8 mouse cellular contexts compared by ENCODE assay signal in the genomic region with DNA sequence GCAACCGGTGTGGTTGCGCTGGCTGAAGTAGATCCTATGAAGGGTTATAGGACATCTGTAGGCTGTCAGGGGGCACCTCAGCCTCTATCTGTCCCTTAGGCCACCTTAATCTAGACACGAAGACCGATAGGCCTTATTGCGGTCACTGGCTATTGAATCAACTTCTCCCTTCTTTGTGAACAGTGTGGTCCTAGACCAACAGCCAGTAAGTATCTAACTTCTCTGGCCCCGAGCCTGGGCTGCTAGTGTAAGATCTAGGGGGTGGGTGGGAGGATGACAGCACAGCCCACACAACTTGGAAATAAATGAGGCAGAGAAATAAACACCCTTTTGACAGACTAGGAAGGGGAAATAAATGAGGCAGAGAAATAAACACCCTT. TPM values are rescaled to one million over a fixed set of nuclear protein-coding genes. Genes with fewer than 3 reads are reported as not detected.
A peak's percentile ranks its signal among the peaks of the same experiment; 100 is the strongest.
DNase-seq lines count a peak whose midpoint lies in the region; ATAC-seq and TF ChIP-seq lines count a peak whose summit lies in the region.

No protein-coding gene starts in this region.

- ATAC-seq in limb, embryonic 11.5 days (ENCODE audit: insufficient number of reproducible peaks, low FRiP score, low TSS enrichment, low read depth) = peak; percentile 15; the same call in 1 of the 2 replicates
- peak; percentile 17; the same call in 1 of the 2 replicates for ATAC-seq in midbrain, embryonic 16.5 days

- no peaks in the 10 kb centered on the region for H3K27me3 ChIP-seq in C2C12 (ENCODE audit: control insufficient read depth, insufficient read depth, insufficient read length)
- no peaks in the 10 kb centered on the region for H3K27me3 ChIP-seq in forebrain, embryonic 10.5 days (ENCODE audit: poor library complexity, severe bottlenecking)
- H3K27me3 ChIP-seq in limb, embryonic 11.5 days (ENCODE audit: control insufficient read depth, insufficient read depth, low read length) = no peaks in the 10 kb centered on the region
- no peaks in the 10 kb centered on the region for H3K27me3 ChIP-seq in midbrain, embryonic 16.5 days (ENCODE audit: control insufficient read depth, insufficient read depth, low read depth, low read length)

- H3K4me1 ChIP-seq in forebrain, embryonic 10.5 days = peaks cover 35% of the 10 kb centered on the region
- peaks cover 5% of the 10 kb centered on the region for H3K4me1 ChIP-seq in limb, embryonic 11.5 days (ENCODE audit: control insufficient read depth, insufficient read depth, low read length)
- H3K4me1 ChIP-seq in midbrain, embryonic 16.5 days (ENCODE audit: control insufficient read depth, insufficient read depth, low read length) = peaks cover 31% of the 10 kb centered on the region

- TF ChIP-seq CTCF in C2C12 (IDR thresholded peaks at IDR 0.05; ENCODE audit: control insufficient read depth, insufficient read depth, insufficient read length) = no peak

- peak overlapping the region; percentile 89 for H3K9ac ChIP-seq in limb, embryonic 11.5 days (ENCODE audit: low read length)
- peak overlapping the region; percentile 98 for H3K9ac ChIP-seq in midbrain, embryonic 16.5 days (ENCODE audit: low read depth, low read length)

- no peaks in the 10 kb centered on the region for H3K79me3 ChIP-seq in C2C12 (ENCODE audit: low read depth)

- peak overlapping the region; percentile 76 for H3K4me3 ChIP-seq in C2C12 (ENCODE audit: insufficient read depth, poor library complexity, severe bottlenecking)
- peak overlapping the region; percentile 96 for H3K4me3 ChIP-seq in forebrain, embryonic 10.5 days
- H3K4me3 ChIP-seq in limb, embryonic 11.5 days (ENCODE audit: low read depth, low read length) = peak overlapping the region; percentile 83
- peak overlapping the region; percentile 97 for H3K4me3 ChIP-seq in midbrain, embryonic 16.5 days (ENCODE audit: low read depth, low read length)

- DNase-seq in embryo, embryonic 10.5 days (ENCODE audit: low spot score) = peak; percentile 39
- DNase-seq in embryo, embryonic 9.5 days (ENCODE audit: extremely low spot score) = no peak
- DNase-seq in forebrain, embryonic 10.5 days (ENCODE audit: extremely low spot score, low spot score) = peak; percentile 15
- DNase-seq in limb, embryonic 11.5 days (ENCODE audit: low spot score) = no peak
- DNase-seq in adrenal gland, adult 2 months = no peak
- no peak for DNase-seq in ovary, postnatal 10 days (ENCODE audit: low spot score)

- peaks cover 14% of the 10 kb centered on the region for H3K79me2 ChIP-seq in C2C12 (ENCODE audit: control insufficient read depth, insufficient read depth)

- peaks cover 17% of the 10 kb centered on the region for H3K36me3 ChIP-seq in C2C12 (ENCODE audit: control insufficient read depth, insufficient read depth)
- peaks cover 46% of the 10 kb centered on the region for H3K36me3 ChIP-seq in forebrain, embryonic 10.5 days (replicated peaks)
- H3K36me3 ChIP-seq in limb, embryonic 11.5 days (ENCODE audit: control insufficient read depth, insufficient read depth, low read length) = peaks cover 11% of the 10 kb centered on the region
- H3K36me3 ChIP-seq in midbrain, embryonic 16.5 days (ENCODE audit: control insufficient read depth, insufficient read depth, low read length) = peaks cover 19% of the 10 kb centered on the region

- peak overlapping the region; percentile 78 for H3ac ChIP-seq in C2C12 (ENCODE audit: control insufficient read depth, insufficient read length, low read depth)

- H3K9me3 ChIP-seq in forebrain, embryonic 10.5 days = no peaks in the 10 kb centered on the region
- no peaks in the 10 kb centered on the region for H3K9me3 ChIP-seq in limb, embryonic 11.5 days (ENCODE audit: control insufficient read depth, low read length)
- H3K9me3 ChIP-seq in midbrain, embryonic 16.5 days (replicated peaks; ENCODE audit: control insufficient read depth, low read length, poor library complexity, severe bottlenecking) = no peaks in the 10 kb centered on the region

- H3K27ac ChIP-seq in forebrain, embryonic 10.5 days = peak overlapping the region; percentile 95
- 0 out of 2 replicates have a peak overlapping the region, but pooled peaks have one; percentile 23 for H3K27ac ChIP-seq in limb, embryonic 11.5 days (replicated peaks; ENCODE audit: low read depth, low read length)
- peak overlapping the region; percentile 95 for H3K27ac ChIP-seq in midbrain, embryonic 16.5 days (ENCODE audit: low read length)

- H3K4me2 ChIP-seq in limb, embryonic 11.5 days (ENCODE audit: low read depth, severe bottlenecking) = peak overlapping the region; percentile 79
- peak overlapping the region; percentile 81 for H3K4me2 ChIP-seq in midbrain, embryonic 16.5 days (ENCODE audit: low read length)

- 13% methylated on average over 6 of the region's 6 CpGs for WGBS in forebrain, embryonic 10.5 days
- 6% methylated on average over 6 of the region's 6 CpGs for WGBS in limb, embryonic 11.5 days
- 2% methylated on average over 6 of the region's 6 CpGs for WGBS in midbrain, embryonic 16.5 days

TF ChIP-seq in C2C12, 6 proteins besides CTCF, POLR2A, EP300 and RAD21:
- TF ChIP-seq FOSL1 (IDR thresholded peaks at IDR 0.05; ENCODE audit: insufficient read depth, low read length, poor library complexity, severe bottlenecking) = no peak
- TF ChIP-seq MYOG (IDR thresholded peaks at IDR 0.05; ENCODE audit: control insufficient read depth, extremely low read depth, insufficient read length) = no peak
- no peak for TF ChIP-seq MAX (IDR thresholded peaks at IDR 0.05)
- TF ChIP-seq MYOD1 (IDR thresholded peaks at IDR 0.05; ENCODE audit: control insufficient read depth, insufficient read length, low read depth) = no peak
- TF ChIP-seq CEBPB (IDR thresholded peaks at IDR 0.05; ENCODE audit: low read depth) = no peak
- no peak for TF ChIP-seq USF1 (IDR thresholded peaks at IDR 0.05; ENCODE audit: low read depth)

RNA-seq across cellular contexts. Expression of gene Zfp512b, which starts 0.4 kb away (rescaled TPM):
- 9.8 TPM for polyA plus RNA-seq in C2C12 (2012; fragmentation: generic; extraction: Trizol)
- 42.2 and 44.0 TPM in 2 replicates for polyA plus RNA-seq in forebrain, embryonic 10.5 days (2016; fragmentation: Nextera tagmentation; extraction: Ambion mirVana)
- polyA plus RNA-seq in limb, embryonic 11.5 days (2014; fragmentation: Nextera tagmentation; extraction: Ambion mirVana) = 30.9 and 41.1 TPM in 2 replicates
- 70.0 and 78.0 TPM in 2 replicates for polyA plus RNA-seq in midbrain, embryonic 16.5 days (2015; fragmentation: Nextera tagmentation; extraction: Ambion mirVana)
- total RNA-seq in adrenal gland, adult 2 months (2021) = 10 to 100 TPM; 40.9 to 52.7 TPM
- polyA plus RNA-seq in adrenal gland, adult 2 months (2012; rRNA removed) = 69.2 and 72.6 TPM in 2 replicates

RNA-seq across cellular contexts. Expression of gene Prpf6, which starts 1.4 kb away (rescaled TPM):
- 41.4 TPM for polyA plus RNA-seq in C2C12 (2012; fragmentation: generic; extraction: Trizol)
- 78.5 and 86.9 TPM in 2 replicates for polyA plus RNA-seq in forebrain, embryonic 10.5 days (2016; fragmentation: Nextera tagmentation; extraction: Ambion mirVana)
- 78.7 and 82.5 TPM in 2 replicates for polyA plus RNA-seq in limb, embryonic 11.5 days (2014; fragmentation: Nextera tagmentation; extraction: Ambion mirVana)
- 59.7 and 64.6 TPM in 2 replicates for polyA plus RNA-seq in midbrain, embryonic 16.5 days (2015; fragmentation: Nextera tagmentation; extraction: Ambion mirVana)
- total RNA-seq in adrenal gland, adult 2 months (2021) = 10 to 100 TPM; 63.0 to 69.0 TPM
- polyA plus RNA-seq in adrenal gland, adult 2 months (2012; rRNA removed) = 6.7 and 9.6 TPM in 2 replicates

RNA-seq across cellular contexts. Expression of gene Samd10, which starts 6.0 kb away (rescaled TPM):
- polyA plus RNA-seq in C2C12 (2012; fragmentation: generic; extraction: Trizol) = 1.1 TPM
- polyA plus RNA-seq in forebrain, embryonic 10.5 days (2016; fragmentation: Nextera tagmentation; extraction: Ambion mirVana) = 31.0 and 31.6 TPM in 2 replicates
- polyA plus RNA-seq in limb, embryonic 11.5 days (2014; fragmentation: Nextera tagmentation; extraction: Ambion mirVana) = 14.9 and 17.7 TPM in 2 replicates
- polyA plus RNA-seq in midbrain, embryonic 16.5 days (2015; fragmentation: Nextera tagmentation; extraction: Ambion mirVana) = 213 and 216 TPM in 2 replicates
- total RNA-seq in adrenal gland, adult 2 months (2021) = 10 to 100 TPM in 1 of 2 experiments, 1 to 10 TPM in 1; 9.6 to 21.6 TPM
- polyA plus RNA-seq in adrenal gland, adult 2 months (2012; rRNA removed) = 41.0 and 44.6 TPM in 2 replicates

RNA-seq across cellular contexts. Expression of gene Uckl1, which starts 8.3 kb away (rescaled TPM):
- polyA plus RNA-seq in C2C12 (2012; fragmentation: generic; extraction: Trizol) = 20.6 TPM
- polyA plus RNA-seq in forebrain, embryonic 10.5 days (2016; fragmentation: Nextera tagmentation; extraction: Ambion mirVana) = 40.7 and 41.3 TPM in 2 replicates
- 34.4 and 39.7 TPM in 2 replicates for polyA plus RNA-seq in limb, embryonic 11.5 days (2014; fragmentation: Nextera tagmentation; extraction: Ambion mirVana)
- polyA plus RNA-seq in midbrain, embryonic 16.5 days (2015; fragmentation: Nextera tagmentation; extraction: Ambion mirVana) = 71.2 and 76.0 TPM in 2 replicates
- 10 to 100 TPM; 64.9 to 73.6 TPM for total RNA-seq in adrenal gland, adult 2 months (2021)
- 165 and 170 TPM in 2 replicates for polyA plus RNA-seq in adrenal gland, adult 2 months (2012; rRNA removed)

Comparison
In these comparisons a context has a peak if more than half of its experiments do, and no peak if none do; other contexts are left out.
1. DNase-seq: peak in embryo, embryonic 10.5 days (single experiment) and forebrain, embryonic 10.5 days (single experiment); none in embryo, embryonic 9.5 days (single experiment), limb, embryonic 11.5 days (single experiment), adrenal gland, adult 2 months (single experiment) and ovary, postnatal 10 days (single experiment).
2. H3K27ac ChIP-seq: peak in every context shown above with its lines; median percentile 95 in forebrain, embryonic 10.5 days; 95 in midbrain, embryonic 16.5 days; 23 in limb, embryonic 11.5 days.
3. Peak in every context shown above with its lines, with median percentiles within 50 percentile points of each other: H3K4me3 ChIP-seq.